Mouse (Mus musculus) forebrain, embryonic 14.5 days (tissue): ENCODE data around the gene Luzp1. TPM values are rescaled to one million over a fixed set of nuclear protein-coding genes. Genes with fewer than 3 reads are reported as not detected.

ENCODE experiments used
- ATAC-seq: fragments of 200-750 bp; cut with Nextera tagmentation; 2 replicates; pipeline ENCODE4 v1.8.0; 2017; ENCODE audit warnings: mild to moderate bottlenecking, moderate library complexity
- DNase-seq: peaks from one replicate; pipeline ENCODE4 v3.0.0-alpha.2; 2015; ENCODE audit warnings: low spot score
- H3K27ac ChIP-seq: fragments of 300-500 bp; sonication (generic); 2 replicates; pipeline ENCODE4 v1.5.1; 2014; ENCODE audit warnings: low read depth, mild to moderate bottlenecking, control low read depth, low read length, moderate library complexity
- H3K27me3 ChIP-seq: fragments of 300-500 bp; sonication (generic); replicated peaks from 2 replicates; pipeline ENCODE4 v1.6.1; 2014; ENCODE audit warnings: low read length, control low read depth, mixed read lengths; ENCODE audit not compliant: control insufficient read depth, insufficient read depth
- H3K36me3 ChIP-seq: fragments of 300-500 bp; sonication (generic); 2 replicates; pipeline ENCODE4 v1.6.1; 2014; ENCODE audit warnings: low read length, control low read depth; ENCODE audit not compliant: control insufficient read depth, insufficient read depth
- H3K4me1 ChIP-seq: fragments of 300-500 bp; sonication (generic); 2 replicates; pipeline ENCODE4 v1.6.1; 2014; ENCODE audit warnings: antibody characterized with exemption, low read length, control low read depth; ENCODE audit not compliant: control insufficient read depth, insufficient read depth
- H3K4me2 ChIP-seq: fragments of 300-500 bp; sonication (generic); 2 replicates; pipeline ENCODE4 v1.6.1; 2014; ENCODE audit warnings: mild to moderate bottlenecking, control low read depth, low read length
- H3K4me3 ChIP-seq: fragments of 300-500 bp; sonication (generic); 2 replicates; pipeline ENCODE4 v1.5.1; 2014; ENCODE audit warnings: low read depth, low read length, control low read depth
- H3K9ac ChIP-seq: fragments of 300-500 bp; sonication (generic); 2 replicates; pipeline ENCODE4 v1.6.1; 2014; ENCODE audit warnings: mild to moderate bottlenecking, low read length, control low read depth, moderate library complexity
- H3K9me3 ChIP-seq: fragments of 300-500 bp; sonication (generic); replicated peaks from 2 replicates; pipeline ENCODE4 v1.6.1; 2016; ENCODE audit warnings: low read length, control low read depth, mixed read lengths; ENCODE audit not compliant: control insufficient read depth
- WGBS: fragments of 180-500 bp; shearing (Covaris S2); extraction: QIAGEN DNeasy Blood & Tissue Kit; methylation state at CpG from one replicate; pipeline ENCODE4 v1.1.7; 2014; 5-methylcytosine and 5-hydroxymethylcytosine counted together
- polyA plus RNA-seq: library from polyadenylated mRNA; unstranded; fragments of >200 nt; fragmentation: Nextera tagmentation; extraction: Ambion mirVana; gene quantifications from 2 replicates; pipeline ENCODE4 v1.2.1, GENCODE M21; 2014

Luzp1 gene
- polyA plus RNA-seq, 1 experiment from 2014 or later = 41.7 TPM

- Histone ChIP-seq H3K4me2 (no peak overlapping the region), H3K9ac (no peak overlapping the region), H3K4me3 (no peak overlapping the region), H3K27me3 (0 out of 2 replicates have a peak, but pooled peaks cover 4% of the 10 kb centered on the region), H3K27ac (no peak overlapping the region), H3K36me3 (no peaks in the 10 kb centered on the region), H3K9me3 (no peaks in the 10 kb centered on the region), H3K4me1 (peaks cover 14% of the 10 kb centered on the region)
- ATAC-seq (0 out of 2 replicates have a peak, but pooled peaks have one; percentile 11), DNase-seq (peak; percentile 30)
- 73% methylated on average over 14 of the region's 14 CpGs for WGBS
Measured at GRCm38 (mm10) chr4:136468553-136469327, 821 bp upstream of the Luzp1 start.

GRCm38 (mm10) chr4:136469941-136470346 is 383 bp downstream of the Luzp1 start:
- H3K27ac ChIP-seq = peak overlapping the region; percentile 97
- peak; percentile 80 for ATAC-seq
- WGBS = 0% methylated on average over 18 of the region's 55 CpGs
- H3K9me3 ChIP-seq = no peaks in the 10 kb centered on the region
- peak overlapping the region; percentile 88 for H3K9ac ChIP-seq
- peaks cover 14% of the 10 kb centered on the region for H3K4me1 ChIP-seq
- peak; percentile 83 for DNase-seq
- peak overlapping the region; percentile 73 for H3K4me2 ChIP-seq
- peak overlapping the region; percentile 86 for H3K4me3 ChIP-seq
- no peaks in the 10 kb centered on the region for H3K27me3 ChIP-seq
- no peaks in the 10 kb centered on the region for H3K36me3 ChIP-seq

GRCm38 (mm10) chr4:136470347-136471071 is 948 bp downstream of the Luzp1 start:
- H3K36me3 ChIP-seq = 0 out of 2 replicates have a peak, but pooled peaks cover 2% of the 10 kb centered on the region
- WGBS = under 1% methylated on average over 48 of the region's 58 CpGs
- H3K9ac ChIP-seq = peak overlapping the region; percentile 88
- peaks cover 14% of the 10 kb centered on the region for H3K4me1 ChIP-seq
- H3K27ac ChIP-seq = peak overlapping the region; percentile 97
- H3K4me3 ChIP-seq = peak overlapping the region; percentile 86
- DNase-seq = peak; percentile 62
- H3K4me2 ChIP-seq = peak overlapping the region; percentile 73
- no peaks in the 10 kb centered on the region for H3K27me3 ChIP-seq
- no peaks in the 10 kb centered on the region for H3K9me3 ChIP-seq
- peak; percentile 38 for ATAC-seq

GRCm38 (mm10) chr4:136476692-136477091 is 7.1 kb downstream of the Luzp1 start:
- no peaks in the 10 kb centered on the region for H3K9me3 ChIP-seq
- H3K4me1 ChIP-seq = peaks cover 8% of the 10 kb centered on the region
- H3K9ac ChIP-seq = no peak overlapping the region
- DNase-seq (no peak), ATAC-seq (no peak)
- H3K27me3 ChIP-seq = no peaks in the 10 kb centered on the region
- no peak overlapping the region for H3K4me2 ChIP-seq
- no peak overlapping the region for H3K27ac ChIP-seq
- 100% methylated on average over 1 of the region's 1 CpGs for WGBS
- H3K36me3 ChIP-seq = 0 out of 2 replicates have a peak, but pooled peaks cover 3% of the 10 kb centered on the region
- H3K4me3 ChIP-seq = no peak overlapping the region

GRCm38 (mm10) chr4:136486549-136486948 is 17.0 kb downstream of the Luzp1 start:
- H3K9ac ChIP-seq = no peak overlapping the region
- H3K27me3 ChIP-seq = no peaks in the 10 kb centered on the region
- no peaks in the 10 kb centered on the region for H3K36me3 ChIP-seq
- no peak overlapping the region for H3K27ac ChIP-seq
- H3K9me3 ChIP-seq = 0 out of 2 replicates have a peak, but pooled peaks cover 3% of the 10 kb centered on the region
- WGBS = 90% methylated on average over 2 of the region's 2 CpGs
- DNase-seq = no peak
- H3K4me1 ChIP-seq = no peaks in the 10 kb centered on the region
- ATAC-seq = no peak
- H3K4me3 ChIP-seq = no peak overlapping the region
- H3K4me2 ChIP-seq = no peak overlapping the region

GRCm38 (mm10) chr4:136495993-136496392 is 26.4 kb downstream of the Luzp1 start:
- H3K4me2 ChIP-seq = no peak overlapping the region
- H3K9ac ChIP-seq = no peak overlapping the region
- H3K27me3 ChIP-seq = no peaks in the 10 kb centered on the region
- no peak overlapping the region for H3K4me3 ChIP-seq
- H3K27ac ChIP-seq = no peak overlapping the region
- ATAC-seq = no peak
- H3K36me3 ChIP-seq = no peaks in the 10 kb centered on the region
- no peaks in the 10 kb centered on the region for H3K4me1 ChIP-seq
- no peaks in the 10 kb centered on the region for H3K9me3 ChIP-seq
- no peak for DNase-seq

GRCm38 (mm10) chr4:136505426-136506215 is 36.1 kb downstream of the Luzp1 start:
- no peak overlapping the region for H3K9ac ChIP-seq
- ATAC-seq (no peak), DNase-seq (no peak)
- no peaks in the 10 kb centered on the region for H3K4me1 ChIP-seq
- no peaks in the 10 kb centered on the region for H3K9me3 ChIP-seq
- H3K4me3 ChIP-seq = no peak overlapping the region
- H3K27me3 ChIP-seq = no peaks in the 10 kb centered on the region
- H3K27ac ChIP-seq = no peak overlapping the region
- WGBS = 56% methylated on average over 2 of the region's 2 CpGs
- H3K36me3 ChIP-seq = no peaks in the 10 kb centered on the region
- H3K4me2 ChIP-seq = no peak overlapping the region

GRCm38 (mm10) chr4:136509857-136510256 is 40.3 kb downstream of the Luzp1 start:
- DNase-seq (no peak), ATAC-seq (no peak)
- Histone ChIP-seq H3K9me3 (no peaks in the 10 kb centered on the region), H3K4me2 (no peak overlapping the region), H3K9ac (no peak overlapping the region), H3K36me3 (no peaks in the 10 kb centered on the region), H3K4me3 (no peak overlapping the region), H3K27me3 (no peaks in the 10 kb centered on the region), H3K27ac (no peak overlapping the region), H3K4me1 (no peaks in the 10 kb centered on the region)
- 85% methylated on average over 1 of the region's 1 CpGs for WGBS
